Mouse (Mus musculus) frontal cortex, postnatal 14 days (tissue): ENCODE measurements at regions not wholly inside any gene's neighbourhood (a gene's known extent, or its start where the extent isn't known, plus 50 kb on each side); places are given as distances from the start of the nearest gene placed in this dataset.

Source experiments
- DNase-seq, 2 experiments: peaks; one replicate each; pipeline ENCODE4 v3.0.0; 2022; ENCODE audit warnings: low spot score in 2 of 2

- no peak for DNase-seq
Measured at GRCm38 (mm10) chr10:17202556-17203415, 520.2 kb upstream of the Cited2 start.

DNA sequence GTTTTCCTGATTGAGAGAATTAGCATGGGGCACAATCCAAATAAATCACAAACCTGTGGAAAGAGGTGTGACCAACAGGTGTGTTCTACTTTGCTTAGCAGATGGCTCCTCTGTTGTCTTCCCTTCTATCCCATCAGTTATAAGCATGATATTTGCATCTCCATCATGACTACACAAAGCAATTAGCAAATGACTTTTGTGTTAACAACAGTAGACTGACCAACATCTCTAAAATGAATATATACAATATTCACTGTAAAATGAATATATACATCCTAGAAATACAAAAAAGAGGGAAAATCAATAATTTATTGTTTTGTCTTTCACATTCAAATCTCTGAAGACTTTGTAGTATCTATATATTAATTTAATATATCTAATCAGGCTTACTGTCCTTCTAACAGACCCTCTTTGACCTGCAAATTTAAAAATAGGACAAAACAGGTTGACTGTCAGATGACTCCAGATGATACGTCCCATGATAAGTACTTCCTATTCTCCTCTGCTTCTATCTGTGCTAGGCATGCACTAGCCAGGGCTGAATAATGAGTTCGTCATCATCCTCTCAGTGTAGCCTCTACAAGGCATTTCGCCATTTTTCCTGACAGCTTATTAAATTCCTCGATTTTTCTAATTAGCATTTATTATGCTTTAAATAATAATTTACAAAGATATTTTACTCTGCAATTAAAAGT lies 519.5 kb upstream of the Cited2 start:
- DNase-seq = no peak

DNA sequence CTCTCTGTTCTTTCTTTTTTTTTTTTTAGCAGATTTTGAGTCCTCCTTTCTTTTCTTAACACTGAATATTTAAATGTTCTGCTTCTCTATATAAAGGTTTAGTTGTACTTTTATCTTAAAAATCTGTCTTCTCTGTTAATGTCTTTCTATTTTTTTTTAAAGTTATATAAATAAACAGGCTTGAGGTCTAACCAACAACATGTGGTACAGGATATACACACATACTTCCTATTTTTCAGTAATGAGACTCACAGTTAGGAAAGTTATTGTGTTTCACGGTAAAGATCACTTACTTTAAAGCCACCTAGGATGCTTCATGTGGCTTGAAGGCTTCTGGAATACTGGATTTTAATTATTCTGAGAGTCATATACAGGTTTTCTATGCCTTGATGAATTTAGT lies 518.9 kb upstream of the Cited2 start:
- DNase-seq = no peak

GRCm38 (mm10) chr10:17212551-17213309 lies 510.3 kb upstream of the Cited2 start:
- DNase-seq = no peak

DNA sequence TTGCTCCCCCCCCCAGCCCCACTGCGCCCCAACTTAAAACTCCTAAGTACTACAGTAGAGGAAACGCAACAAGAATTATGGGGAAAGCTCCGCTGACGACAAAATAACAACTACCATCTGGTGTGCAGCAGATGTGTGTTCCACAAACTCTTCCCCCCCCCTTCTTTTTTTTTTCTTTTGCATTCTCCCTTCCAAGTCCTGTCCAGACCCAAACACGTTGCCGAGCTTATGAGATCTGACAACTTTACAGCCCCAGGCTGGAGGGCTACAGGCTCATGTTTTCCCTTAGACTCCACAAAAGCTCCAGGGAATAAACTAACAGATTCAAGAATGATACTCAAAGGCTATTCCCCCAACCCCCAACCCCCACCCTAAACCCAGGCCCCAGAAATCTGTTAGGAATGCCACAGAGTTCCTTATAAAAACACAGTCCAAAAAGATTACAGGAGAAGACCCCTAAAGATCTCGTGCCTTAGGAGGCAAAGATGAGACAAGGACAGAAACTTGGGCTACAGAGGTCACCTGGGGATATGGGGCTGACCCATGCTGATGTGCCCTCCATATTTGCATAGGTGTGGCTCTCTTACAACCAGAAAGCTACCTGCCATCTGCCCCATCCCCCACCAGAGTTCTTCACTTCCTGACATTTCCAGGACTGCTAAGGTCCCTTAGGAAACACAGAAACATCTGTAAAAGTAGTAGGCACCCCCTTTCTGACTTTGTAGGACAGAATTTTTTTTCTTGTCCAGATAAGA lies 509.5 kb upstream of the Cited2 start:
- DNase-seq = no peak

- DNase-seq = no peak
Measured at GRCm38 (mm10) chr10:17214065-17214440, 509.0 kb upstream of the Cited2 start.

DNA sequence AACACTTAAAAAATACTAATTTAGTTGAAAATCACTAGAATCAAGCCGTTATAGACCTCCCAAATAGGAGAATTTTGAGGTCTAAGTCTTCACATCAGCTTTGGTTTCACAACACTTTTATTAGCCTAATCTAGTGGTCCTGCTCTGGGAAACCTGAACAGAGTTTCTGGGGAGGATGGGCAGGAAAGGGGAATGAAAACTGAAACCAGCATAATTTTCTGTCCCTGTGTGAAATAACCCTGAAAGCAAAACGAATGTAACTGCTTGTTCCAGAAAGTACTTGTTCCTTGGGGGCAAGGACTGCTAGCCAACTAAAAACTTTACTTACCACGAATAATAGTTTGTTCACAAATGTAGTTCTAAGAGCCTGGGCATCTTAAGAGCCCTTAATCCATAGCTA lies 508.0 kb upstream of the Cited2 start:
- DNase-seq = no peak

DNA sequence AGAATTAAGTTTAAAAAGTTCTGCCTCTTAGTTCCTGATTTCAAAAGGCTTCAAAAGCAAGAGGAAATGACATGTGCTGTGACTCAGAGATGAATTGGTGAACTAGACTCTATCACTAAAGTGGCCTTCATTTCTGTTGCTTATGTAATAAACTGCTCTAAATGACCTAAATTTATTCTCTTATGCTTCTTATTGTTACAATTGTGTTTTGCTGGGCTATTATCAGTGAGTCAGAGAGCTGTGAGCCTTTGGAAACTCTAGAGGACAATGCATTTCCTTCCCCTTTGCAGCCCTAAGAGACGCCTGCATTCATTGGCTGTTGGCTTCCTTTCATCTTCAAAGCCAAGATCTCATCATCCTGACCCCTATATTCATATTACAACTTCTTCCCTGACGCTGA lies 501.5 kb upstream of the Cited2 start:
- DNase-seq = no peak

DNA sequence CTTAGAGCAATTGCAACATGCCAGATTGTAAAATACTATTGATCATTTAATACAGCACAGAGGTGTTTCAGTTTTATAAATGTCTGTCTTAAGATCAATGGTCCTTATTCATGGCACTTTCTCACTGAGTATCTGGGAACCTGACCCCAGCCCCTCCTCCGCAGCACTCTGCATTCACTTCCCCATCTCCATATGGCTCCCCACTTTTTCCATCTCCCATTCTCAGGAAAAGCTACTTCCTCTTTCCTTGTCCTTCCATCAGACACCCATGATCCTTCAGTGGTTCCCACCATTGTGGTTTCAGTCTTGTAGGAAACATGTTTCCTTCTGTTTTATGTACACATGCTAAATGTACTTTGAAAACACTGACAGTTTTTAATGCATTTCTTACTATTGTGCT lies 497.3 kb upstream of the Cited2 start:
- no peak for DNase-seq

- DNase-seq = no peak
Measured at GRCm38 (mm10) chr10:17230040-17230818, 492.8 kb upstream of the Cited2 start.

GRCm38 (mm10) chr10:17235955-17236650 lies 486.9 kb upstream of the Cited2 start:
- no peak for DNase-seq

DNA sequence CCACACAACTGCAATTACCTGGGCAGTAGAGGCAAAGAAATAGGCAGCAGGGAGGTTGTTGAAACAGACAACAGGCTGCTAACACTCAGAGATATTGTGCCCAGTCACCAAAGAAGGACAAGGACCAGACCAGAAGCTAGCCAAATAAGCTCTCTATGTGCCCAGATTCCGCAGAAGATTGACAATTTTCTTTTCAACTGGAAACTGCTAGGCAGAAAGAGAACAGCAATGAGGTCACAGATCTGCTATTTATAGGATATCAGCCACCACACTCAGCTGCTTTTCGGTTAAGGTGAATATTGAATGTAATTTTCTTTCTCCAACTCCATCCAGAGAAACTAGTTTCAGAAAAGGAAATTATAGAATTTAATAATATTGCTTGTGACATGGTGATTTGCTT lies 486.3 kb upstream of the Cited2 start:
- DNase-seq = no peak

GRCm38 (mm10) chr10:17237463-17237862 lies 485.6 kb upstream of the Cited2 start:
- no peak for DNase-seq

GRCm38 (mm10) chr10:17237918-17238850 lies 484.8 kb upstream of the Cited2 start:
- DNase-seq = no peak

GRCm38 (mm10) chr10:17248270-17248669 lies 474.7 kb upstream of the Cited2 start:
- no peak for DNase-seq

DNA sequence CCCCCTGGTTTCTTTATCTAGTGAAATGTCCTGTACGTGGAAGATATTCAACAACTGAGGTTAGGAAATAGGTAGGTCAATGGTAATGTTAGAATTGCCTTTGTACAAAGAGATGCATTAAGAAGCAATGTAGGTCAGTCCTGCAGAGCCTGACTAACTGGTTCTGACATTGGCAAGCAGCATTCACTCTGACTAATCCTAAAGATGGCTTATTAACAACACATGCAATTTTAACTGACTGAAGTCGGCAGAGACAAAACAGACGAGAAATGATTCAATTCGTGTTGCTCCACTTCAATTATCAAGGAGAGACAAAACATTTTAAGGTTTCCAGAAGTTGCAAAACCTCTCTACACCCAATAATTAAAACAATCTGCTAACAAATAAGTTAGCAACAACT lies 470.0 kb upstream of the Cited2 start:
- DNase-seq = no peak

- DNase-seq = no peak
Measured at GRCm38 (mm10) chr10:17260154-17260553, 462.9 kb upstream of the Cited2 start.

- no peak for DNase-seq
Measured at GRCm38 (mm10) chr10:17260615-17261014, 462.4 kb upstream of the Cited2 start.

- no peak for DNase-seq
Measured at GRCm38 (mm10) chr10:17261192-17261824, 461.7 kb upstream of the Cited2 start.
